Mouse (Mus musculus) gastrocnemius, adult 8-10 months (tissue): ENCODE measurements at regions not wholly inside any gene's neighbourhood (a gene's known extent, or its start where the extent isn't known, plus 50 kb on each side); places are given as distances from the start of the nearest gene placed in this dataset.

Experiments
- DNase-seq, 2 experiments: peaks; one replicate each; pipeline ENCODE4 v3.0.0; 2022; ENCODE audit warnings: low spot score in 2 of 2

DNA sequence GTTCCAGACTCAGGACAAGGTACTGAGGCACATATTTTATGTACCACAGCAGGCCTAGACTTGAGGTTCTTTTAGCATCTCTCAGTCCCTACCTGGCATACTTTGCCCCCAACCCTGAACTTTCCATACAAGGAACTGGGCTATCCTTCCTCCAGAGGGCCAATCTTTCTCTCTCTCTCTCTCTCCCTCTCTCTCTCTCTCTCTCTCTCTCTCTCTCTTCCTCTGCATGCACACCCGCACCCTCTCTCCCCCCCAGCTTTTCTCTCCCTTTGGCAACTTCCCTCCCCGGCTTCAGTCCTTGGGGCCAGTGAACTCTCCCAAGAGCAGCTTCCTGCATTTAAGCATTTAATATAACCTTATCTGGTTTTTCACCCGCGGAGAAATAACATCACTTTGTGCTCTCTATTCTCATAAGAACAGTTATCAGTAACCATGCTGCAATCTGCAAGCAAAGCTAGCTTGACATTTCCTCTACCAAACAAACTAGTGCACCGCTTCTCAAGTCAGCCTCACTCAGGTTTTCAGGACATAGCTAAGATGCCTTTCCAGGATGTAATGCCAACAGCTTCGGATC is 53.3 kb upstream of the Eif4g2 start:
- no peak for DNase-seq

- no peak for DNase-seq
Observed at GRCm38 (mm10) chr7:111134496-111134895, 51.7 kb upstream of the Eif4g2 start.
